Mouse (Mus musculus): ENCODE measurements around the gene Wdr62. TPM values are rescaled to one million over a fixed set of nuclear protein-coding genes. Genes with fewer than 3 reads are reported as not detected.

Wdr62 gene
- polyA plus RNA-seq, 1 experiment from 2014 or later = 2.4 TPM

DNA sequence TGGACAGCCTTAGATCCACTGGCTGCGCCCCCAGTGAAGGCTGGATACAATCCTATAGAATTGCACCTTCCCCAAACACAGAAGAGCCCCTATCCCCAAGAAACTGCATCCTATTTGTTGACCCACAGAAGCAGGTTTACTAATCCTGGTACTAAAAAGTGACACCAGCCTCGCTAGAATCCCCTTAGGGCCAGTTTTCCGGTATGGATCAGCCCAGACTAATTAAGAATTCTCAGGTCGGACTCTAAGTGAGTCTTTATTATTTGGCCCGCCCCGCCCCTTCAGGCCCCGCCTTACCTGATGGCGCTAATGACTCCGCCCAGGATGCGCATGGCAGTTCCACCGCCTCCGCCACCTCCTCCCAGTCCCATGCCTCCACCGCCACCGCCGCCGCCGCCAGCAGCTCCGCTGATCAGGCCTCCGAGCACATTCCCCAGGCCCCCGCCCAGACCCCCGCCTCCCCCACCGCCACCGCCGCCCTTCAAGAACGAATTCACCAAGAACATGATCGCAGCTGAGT lies 86.6 kb downstream of the Wdr62 start:
- Histone ChIP-seq H3K27me3 (ENCODE audit: control insufficient read depth, insufficient read depth, low read length) (no peaks in the 10 kb centered on the region), H3K9ac (ENCODE audit: low read length) (peak overlapping the region; percentile 91), H3K4me1 (replicated peaks; ENCODE audit: control insufficient read depth, insufficient read depth) (0 out of 2 replicates have a peak, but pooled peaks cover 5% of the 10 kb centered on the region), H3K4me3 (ENCODE audit: low read depth, low read length) (peak overlapping the region; percentile 82), H3K4me2 (replicated peaks; ENCODE audit: low read depth) (peak overlapping the region; percentile 86), H3K36me3 (ENCODE audit: control insufficient read depth, insufficient read depth, low read length) (peaks cover 19% of the 10 kb centered on the region), H3K9me3 (ENCODE audit: control insufficient read depth, low read length) (no peaks in the 10 kb centered on the region), H3K27ac (replicated peaks) (peak overlapping the region; percentile 95)
- ATAC-seq (ENCODE audit: low FRiP score, low TSS enrichment) (peak; percentile 58; the same call in 1 of the 2 replicates), DNase-seq (ENCODE audit: low spot score) (peak; percentile 89)
- 2% methylated on average over 21 of the region's 26 CpGs for WGBS
- TF ChIP-seq EP300 (optimal IDR thresholded peaks at IDR 0.05) (no peak), CTCF (IDR thresholded peaks at IDR 0.05; ENCODE audit: low read depth) (no peak)

DNA sequence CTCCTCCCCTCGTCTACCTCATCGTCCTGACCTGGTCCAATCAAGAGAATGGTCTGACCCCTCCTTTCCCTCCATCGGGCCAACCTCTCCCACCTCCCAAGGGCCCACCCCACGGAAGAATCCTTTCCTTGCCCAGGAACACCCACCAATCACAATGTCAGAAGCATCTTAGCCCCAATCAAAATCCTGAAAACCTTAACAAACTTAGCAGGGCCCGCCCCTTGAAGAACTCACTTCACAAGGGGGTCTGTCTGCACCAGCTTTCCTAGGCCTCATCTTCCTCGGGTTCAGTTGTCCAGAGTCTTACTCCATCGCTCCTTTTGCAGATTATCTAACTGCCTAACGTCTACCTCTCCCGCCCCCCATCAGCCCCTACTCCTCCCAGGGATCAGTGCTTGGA lies 87.2 kb downstream of the Wdr62 start:
- H3K4me2 ChIP-seq (replicated peaks; ENCODE audit: low read depth) = peak overlapping the region; percentile 86
- no peaks in the 10 kb centered on the region for H3K27me3 ChIP-seq (ENCODE audit: control insufficient read depth, insufficient read depth, low read length)
- H3K36me3 ChIP-seq (ENCODE audit: control insufficient read depth, insufficient read depth, low read length) = peaks cover 24% of the 10 kb centered on the region
- H3K4me3 ChIP-seq (ENCODE audit: low read depth, low read length) = peak overlapping the region; percentile 82
- no peaks in the 10 kb centered on the region for H3K9me3 ChIP-seq (ENCODE audit: control insufficient read depth, low read length)
- no peak for ATAC-seq (ENCODE audit: low FRiP score, low TSS enrichment)
- WGBS = 37% methylated on average over 9 of the region's 9 CpGs
- TF ChIP-seq EP300 (optimal IDR thresholded peaks at IDR 0.05) = no peak
- no peak for TF ChIP-seq CTCF (IDR thresholded peaks at IDR 0.05; ENCODE audit: low read depth)
- DNase-seq (ENCODE audit: low spot score) = peak; percentile 32
- 0 out of 2 replicates have a peak, but pooled peaks cover 5% of the 10 kb centered on the region for H3K4me1 ChIP-seq (replicated peaks; ENCODE audit: control insufficient read depth, insufficient read depth)
- H3K9ac ChIP-seq (ENCODE audit: low read length) = peak overlapping the region; percentile 91; the same call in 1 of the 2 replicates
- 0 out of 2 replicates have a peak overlapping the region, but pooled peaks have one; percentile 6 for H3K27ac ChIP-seq (replicated peaks)

DNA sequence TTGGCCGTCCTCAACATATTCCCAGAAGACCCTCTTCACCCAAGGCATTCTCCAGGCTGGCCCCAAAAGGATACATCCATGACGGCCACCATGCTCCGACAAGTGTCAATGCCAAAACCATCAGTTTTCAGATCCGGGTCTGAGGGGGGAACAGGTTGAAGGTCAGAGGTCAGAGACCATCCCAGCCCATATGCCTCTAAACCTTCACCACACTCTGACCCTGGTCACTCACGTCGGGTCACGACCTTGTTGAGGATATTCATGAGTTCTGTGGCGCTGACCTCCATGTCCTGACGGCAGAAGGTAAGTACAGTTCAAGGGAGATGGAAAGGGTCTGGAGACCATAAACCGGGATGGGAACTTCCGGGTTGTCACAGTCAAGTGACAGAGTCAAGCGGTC lies 88.1 kb downstream of the Wdr62 start:
- Histone ChIP-seq H3K9ac (ENCODE audit: low read length) (no peak overlapping the region), H3K4me3 (ENCODE audit: low read depth, low read length) (no peak overlapping the region), H3K27me3 (ENCODE audit: control insufficient read depth, insufficient read depth, low read length) (no peaks in the 10 kb centered on the region), H3K27ac (replicated peaks) (no peak overlapping the region), H3K4me2 (replicated peaks; ENCODE audit: low read depth) (no peak overlapping the region), H3K9me3 (ENCODE audit: control insufficient read depth, low read length) (no peaks in the 10 kb centered on the region), H3K36me3 (ENCODE audit: control insufficient read depth, insufficient read depth, low read length) (peaks cover 27% of the 10 kb centered on the region), H3K4me1 (replicated peaks; ENCODE audit: control insufficient read depth, insufficient read depth) (0 out of 2 replicates have a peak, but pooled peaks cover 5% of the 10 kb centered on the region)
- DNase-seq (ENCODE audit: low spot score) (no peak), ATAC-seq (ENCODE audit: low FRiP score, low TSS enrichment) (no peak)
- WGBS = 85% methylated on average over 12 of the region's 12 CpGs
- TF ChIP-seq EP300 (optimal IDR thresholded peaks at IDR 0.05) = no peak
- TF ChIP-seq CTCF (IDR thresholded peaks at IDR 0.05; ENCODE audit: low read depth) = no peak

Other genes with a start within 250 kb of the Wdr62 start
- gene Zfp14, start 229.0 kb downstream of the Wdr62 start, polyA plus RNA-seq (2015; fragmentation: Nextera tagmentation; extraction: Ambion mirVana) = 1.6 and 1.8 TPM in 2 replicates
- 1.9 and 2.1 TPM in 2 replicates for gene Zfp82, start 207.5 kb downstream of the Wdr62 start, polyA plus RNA-seq (2015; fragmentation: Nextera tagmentation; extraction: Ambion mirVana)
- gene Gm26920, start 190.0 kb downstream of the Wdr62 start, polyA plus RNA-seq (2015; fragmentation: Nextera tagmentation; extraction: Ambion mirVana) = 0.36 and 0.38 TPM in 2 replicates
- 3.4 and 3.8 TPM in 2 replicates for gene Zfp566, start 189.9 kb downstream of the Wdr62 start, polyA plus RNA-seq (2015; fragmentation: Nextera tagmentation; extraction: Ambion mirVana)
- gene Zfp260, start 185.6 kb downstream of the Wdr62 start, polyA plus RNA-seq (2015; fragmentation: Nextera tagmentation; extraction: Ambion mirVana) = 44.6 and 44.8 TPM in 2 replicates
- gene Zfp382, start 158.5 kb downstream of the Wdr62 start, polyA plus RNA-seq (2015; fragmentation: Nextera tagmentation; extraction: Ambion mirVana) = 2.4 and 3.0 TPM in 2 replicates
- gene Zfp146, start 110.7 kb downstream of the Wdr62 start, polyA plus RNA-seq (2015; fragmentation: Nextera tagmentation; extraction: Ambion mirVana) = 4.2 and 5.4 TPM in 2 replicates
- gene Cox7a1, start 96.3 kb downstream of the Wdr62 start, polyA plus RNA-seq (2015; fragmentation: Nextera tagmentation; extraction: Ambion mirVana) = 38.8 and 40.7 TPM in 2 replicates
- gene Capns1, start 81.6 kb downstream of the Wdr62 start, polyA plus RNA-seq (2015; fragmentation: Nextera tagmentation; extraction: Ambion mirVana) = 94.5 and 96.8 TPM in 2 replicates
- gene Polr2i, start 48.5 kb downstream of the Wdr62 start, polyA plus RNA-seq (2015; fragmentation: Nextera tagmentation; extraction: Ambion mirVana) = 98.2 and 106 TPM in 2 replicates
- 149 and 153 TPM in 2 replicates for gene Tbcb, start 48.1 kb downstream of the Wdr62 start, polyA plus RNA-seq (2015; fragmentation: Nextera tagmentation; extraction: Ambion mirVana)
- gene Ovol3, start 44.7 kb downstream of the Wdr62 start, polyA plus RNA-seq (2015; fragmentation: Nextera tagmentation; extraction: Ambion mirVana) = not detected in 2 replicates
- 0.38 and 0.44 TPM in 2 replicates for gene Thap8, start 325 bp downstream of the Wdr62 start, polyA plus RNA-seq (2015; fragmentation: Nextera tagmentation; extraction: Ambion mirVana)
- 9.6 and 10.2 TPM in 2 replicates for gene Clip3, start 11.3 kb upstream of the Wdr62 start, polyA plus RNA-seq (2015; fragmentation: Nextera tagmentation; extraction: Ambion mirVana)
- 55.4 and 58.8 TPM in 2 replicates for gene Alkbh6, start 28.3 kb upstream of the Wdr62 start, polyA plus RNA-seq (2015; fragmentation: Nextera tagmentation; extraction: Ambion mirVana)
- gene Syne4, start 34.4 kb upstream of the Wdr62 start, polyA plus RNA-seq (2015; fragmentation: Nextera tagmentation; extraction: Ambion mirVana) = 13.5 and 14.2 TPM in 2 replicates
- gene E130208F15Rik, start 41.3 kb upstream of the Wdr62 start, polyA plus RNA-seq (2015; fragmentation: Nextera tagmentation; extraction: Ambion mirVana) = not detected in 2 replicates
- gene Sdhaf1, start 43.5 kb upstream of the Wdr62 start, polyA plus RNA-seq (2015; fragmentation: Nextera tagmentation; extraction: Ambion mirVana) = 19.1 and 20.2 TPM in 2 replicates
- 2.9 and 3.3 TPM in 2 replicates for gene Lrfn3, start 82.4 kb upstream of the Wdr62 start, polyA plus RNA-seq (2015; fragmentation: Nextera tagmentation; extraction: Ambion mirVana)
- 66.6 and 71.0 TPM in 2 replicates for gene Tyrobp, start 133.3 kb upstream of the Wdr62 start, polyA plus RNA-seq (2015; fragmentation: Nextera tagmentation; extraction: Ambion mirVana)
- gene Hcst, start 139.4 kb upstream of the Wdr62 start, polyA plus RNA-seq (2015; fragmentation: Nextera tagmentation; extraction: Ambion mirVana) = 3.2 and 3.7 TPM in 2 replicates
- gene Nfkbid, start 141.3 kb upstream of the Wdr62 start, polyA plus RNA-seq (2015; fragmentation: Nextera tagmentation; extraction: Ambion mirVana) = 1.1 TPM in 2 replicates
- 21.7 and 24.1 TPM in 2 replicates for gene Aplp1, start 165.1 kb upstream of the Wdr62 start, polyA plus RNA-seq (2015; fragmentation: Nextera tagmentation; extraction: Ambion mirVana)
- gene Kirrel2, start 177.3 kb upstream of the Wdr62 start, polyA plus RNA-seq (2015; fragmentation: Nextera tagmentation; extraction: Ambion mirVana) = 0.18 TPM in 2 replicates
- 0.16 and 0.25 TPM in 2 replicates for gene Nphs1, start 177.9 kb upstream of the Wdr62 start, polyA plus RNA-seq (2015; fragmentation: Nextera tagmentation; extraction: Ambion mirVana)
- 0.42 and 0.68 TPM in 2 replicates for gene Prodh2, start 213.2 kb upstream of the Wdr62 start, polyA plus RNA-seq (2015; fragmentation: Nextera tagmentation; extraction: Ambion mirVana)